Mouse (Mus musculus) ovary, adult 18-20 months (tissue): ENCODE data around the gene Snd1.

ENCODE experiments used
- DNase-seq: peaks from one replicate; pipeline ENCODE4 v3.0.0; 2022; ENCODE audit warnings: low spot score, mixed read lengths

The Snd1 gene

DNA sequence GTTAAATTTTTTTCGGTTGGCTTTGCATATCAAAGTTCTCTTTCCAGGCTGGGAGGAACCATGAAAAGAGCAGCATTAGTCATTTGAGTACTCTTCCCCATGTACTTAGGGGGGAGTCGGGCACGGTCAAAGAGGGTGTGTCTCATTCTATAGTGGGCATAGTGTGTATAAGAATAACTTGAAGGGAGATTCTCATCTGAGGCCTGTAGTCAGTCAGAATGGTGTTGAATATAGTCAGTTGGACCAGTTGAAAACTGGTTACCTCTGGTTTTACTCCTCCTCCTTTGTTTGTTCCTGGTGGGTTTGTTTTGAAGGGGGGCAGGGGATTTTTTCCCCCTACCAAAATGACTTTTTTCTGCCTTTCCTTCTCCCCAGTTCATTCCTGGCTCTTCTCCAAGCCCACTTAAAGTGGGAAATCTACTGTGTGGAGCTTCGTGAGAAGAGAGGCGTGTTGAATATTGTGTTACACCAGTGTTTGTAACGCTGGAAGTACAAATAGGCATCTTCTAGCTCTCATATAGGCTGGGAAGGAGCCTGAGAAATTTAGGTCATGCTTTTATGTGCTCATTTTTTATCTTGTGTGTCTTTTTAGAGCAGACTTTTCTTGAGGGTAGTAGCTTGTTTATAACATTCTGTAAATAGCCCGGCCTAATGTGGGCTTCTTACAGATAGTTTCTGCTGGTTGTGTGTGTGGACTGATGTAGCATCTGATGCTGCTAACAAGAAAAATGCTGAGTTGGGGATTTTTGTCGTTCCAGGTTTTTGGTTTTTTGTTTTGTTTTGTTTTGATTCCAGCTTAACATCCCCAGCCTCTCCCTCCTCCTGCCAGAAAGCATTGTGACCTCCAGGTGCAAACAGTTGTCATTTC lies 231.4 kb downstream of the Snd1 start:
- no peak for DNase-seq

GRCm38 (mm10) chr6:28706976-28707592 lies 232.1 kb downstream of the Snd1 start:
- DNase-seq: peak; percentile 48

- peak; percentile 11 for DNase-seq
Observed at GRCm38 (mm10) chr6:28710035-28710434, 235.1 kb downstream of the Snd1 start.

- no peak for DNase-seq
Observed at GRCm38 (mm10) chr6:28717203-28717844, 242.4 kb downstream of the Snd1 start.

DNA sequence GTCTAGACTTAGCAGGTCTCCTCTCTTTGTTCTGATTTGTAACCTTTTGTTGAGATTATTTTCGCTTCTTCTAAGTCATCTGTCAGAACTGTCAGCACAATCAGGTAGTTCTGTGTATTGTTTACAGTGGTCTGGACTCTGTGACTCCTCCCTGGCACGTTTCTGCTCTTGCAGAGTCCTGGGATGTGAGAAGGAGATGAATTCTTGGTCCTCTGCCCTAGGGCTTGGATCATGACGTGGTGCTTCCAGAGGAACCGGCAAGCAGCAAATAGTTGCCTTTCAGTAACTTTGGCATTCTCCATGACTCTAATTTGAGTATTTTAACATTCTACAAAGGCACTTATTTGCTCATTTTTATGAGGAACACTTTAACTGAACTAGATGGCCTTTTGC lies 242.9 kb downstream of the Snd1 start:
- DNase-seq: no peak

- no peak for DNase-seq
Observed at GRCm38 (mm10) chr6:28720391-28721171, 245.6 kb downstream of the Snd1 start.

DNA sequence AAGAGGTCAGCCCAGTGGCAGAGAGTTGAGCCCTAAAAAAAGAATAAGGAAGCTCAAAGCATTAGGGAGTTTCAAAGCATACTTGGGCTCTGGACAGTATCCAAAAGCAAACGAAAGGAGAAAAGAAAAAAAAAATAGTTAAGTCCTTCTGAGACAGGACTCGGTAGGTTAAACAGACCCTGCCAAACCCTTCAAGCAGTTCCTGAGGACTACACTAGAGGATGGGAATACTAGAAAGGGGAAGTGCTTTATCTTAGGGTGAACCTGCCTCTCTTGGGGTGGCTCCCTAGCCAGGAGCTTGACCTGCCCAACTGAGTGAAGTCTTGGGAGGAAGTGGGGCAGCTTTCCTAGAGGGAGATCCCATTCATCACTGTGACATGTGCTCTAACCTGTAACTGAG lies 248.1 kb downstream of the Snd1 start:
- DNase-seq: no peak

DNA sequence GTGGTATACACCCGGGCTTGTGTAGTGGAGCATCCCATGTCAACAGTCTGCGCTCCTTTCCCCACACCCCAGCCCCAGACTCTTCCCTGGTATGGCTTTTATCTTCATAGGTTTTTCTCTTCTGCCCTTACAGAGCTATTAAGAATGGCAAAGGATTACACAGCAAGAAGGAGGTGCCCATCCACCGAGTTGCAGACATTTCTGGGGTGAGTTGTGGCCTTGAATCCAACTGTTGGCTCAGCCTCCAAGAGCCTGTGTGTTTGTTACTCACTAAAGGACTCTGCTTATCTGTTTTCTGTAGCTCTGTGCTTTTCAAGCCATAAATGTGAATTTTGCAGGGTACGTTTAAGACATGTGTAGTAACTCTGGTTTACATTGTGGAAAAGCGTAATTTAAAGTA lies 249.8 kb downstream of the Snd1 start:
- DNase-seq: peak; percentile 49

- DNase-seq: no peak
Observed at GRCm38 (mm10) chr6:28729236-28729635, 254.3 kb downstream of the Snd1 start.

DNA sequence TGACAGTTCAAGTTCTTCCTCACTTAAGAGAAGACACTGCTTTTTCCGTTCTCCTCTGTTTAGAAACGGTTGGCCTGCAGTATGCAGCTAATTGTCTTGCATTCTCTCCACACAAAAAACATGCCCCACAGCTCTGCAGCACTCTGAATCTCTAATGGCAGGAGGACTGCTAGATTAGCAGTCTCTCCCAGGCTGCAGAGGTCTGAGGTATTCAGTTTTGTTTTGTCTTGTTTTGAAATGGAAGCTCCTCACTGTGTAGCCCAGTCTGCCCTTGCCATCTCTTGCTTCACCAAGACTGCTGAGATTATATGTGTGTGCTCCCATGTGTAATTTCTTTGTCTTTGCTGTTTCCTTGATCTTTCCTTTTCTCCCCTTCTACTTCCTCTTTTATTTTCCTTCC lies 254.7 kb downstream of the Snd1 start:
- DNase-seq: no peak

- DNase-seq: no peak
Observed at GRCm38 (mm10) chr6:28731246-28731645, 256.3 kb downstream of the Snd1 start.

GRCm38 (mm10) chr6:28733884-28734647 lies 259.1 kb downstream of the Snd1 start:
- no peak for DNase-seq

- DNase-seq: no peak
Observed at GRCm38 (mm10) chr6:28735116-28735515, 260.2 kb downstream of the Snd1 start.

DNA sequence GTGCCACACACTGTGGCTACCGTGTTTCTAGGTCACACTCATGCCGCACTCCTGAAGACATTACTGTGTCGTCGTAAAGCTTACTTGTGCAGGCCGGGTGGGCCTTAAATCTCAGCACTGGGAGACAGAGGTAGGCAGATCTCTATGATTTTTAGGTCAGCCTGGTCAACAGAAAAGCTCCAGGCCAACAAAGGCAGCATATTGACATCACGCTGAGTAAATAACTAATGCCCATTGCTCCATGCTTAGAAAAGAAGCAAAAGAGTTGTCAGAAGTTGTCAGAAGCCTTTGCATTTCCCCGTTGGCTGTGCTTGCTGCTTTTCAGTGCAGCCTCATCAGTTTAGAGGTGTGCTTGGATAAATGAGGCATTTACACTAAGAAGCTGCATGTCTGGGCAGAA lies 261.7 kb downstream of the Snd1 start:
- no peak for DNase-seq

DNA sequence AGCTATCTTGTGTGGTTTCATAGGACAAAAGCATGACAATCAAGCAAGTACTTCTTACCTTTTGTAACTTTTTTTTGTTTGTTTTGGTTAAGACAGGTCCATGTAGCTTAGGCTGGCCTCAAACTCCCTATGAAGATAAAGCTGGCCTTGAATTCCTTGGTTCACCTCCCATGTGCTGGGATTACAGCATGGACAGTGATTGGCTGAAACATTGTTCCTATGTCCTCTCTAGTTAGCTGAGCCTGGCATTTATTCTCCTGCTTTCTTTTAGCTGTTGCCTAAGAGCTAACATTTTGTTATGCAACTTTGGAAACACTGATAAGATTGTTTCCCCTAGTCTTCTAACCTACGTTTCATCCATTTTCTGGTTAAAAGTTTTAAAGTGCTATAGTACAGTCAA lies 262.7 kb downstream of the Snd1 start:
- DNase-seq: no peak

GRCm38 (mm10) chr6:28743586-28743985 lies 268.6 kb downstream of the Snd1 start:
- no peak for DNase-seq

DNA sequence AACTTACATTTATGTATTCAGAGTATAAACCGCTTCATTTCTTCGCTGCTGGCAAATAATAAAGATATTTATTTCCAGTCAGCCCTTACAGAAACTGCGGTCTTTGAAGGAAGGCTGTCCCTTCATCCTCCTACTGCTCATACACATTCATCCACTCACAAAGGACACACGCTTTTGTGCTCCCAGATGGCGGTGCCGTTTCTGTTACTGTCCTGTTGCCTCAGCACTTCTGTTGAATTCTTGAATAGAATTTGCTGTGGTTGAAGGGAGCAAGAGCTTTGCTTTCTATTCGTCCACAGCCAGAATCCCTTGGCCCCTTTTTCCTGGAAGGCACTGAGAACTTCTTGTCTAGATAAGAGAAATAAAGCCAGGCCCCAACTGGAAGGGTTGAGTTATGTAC lies 270.9 kb downstream of the Snd1 start:
- no peak for DNase-seq

DNA sequence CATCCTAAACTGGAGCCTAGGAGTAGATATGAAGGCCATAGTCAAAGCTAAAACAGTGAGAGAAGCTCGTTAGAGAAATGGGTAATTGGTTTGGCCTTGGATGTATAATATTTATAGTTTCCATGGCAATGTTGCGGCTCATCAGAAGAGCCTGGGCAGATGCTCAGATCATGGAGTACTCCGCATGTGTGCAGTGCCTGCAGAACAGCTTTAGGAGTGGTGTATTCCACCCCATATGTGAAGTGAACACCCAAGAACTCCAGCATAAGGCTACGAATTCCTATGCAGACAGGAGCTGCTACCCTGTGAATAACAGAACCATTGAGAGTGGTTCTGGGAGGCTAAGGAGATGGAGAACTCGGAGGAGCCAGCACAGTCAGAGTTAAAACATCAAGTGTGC lies 272.1 kb downstream of the Snd1 start:
- no peak for DNase-seq

DNA sequence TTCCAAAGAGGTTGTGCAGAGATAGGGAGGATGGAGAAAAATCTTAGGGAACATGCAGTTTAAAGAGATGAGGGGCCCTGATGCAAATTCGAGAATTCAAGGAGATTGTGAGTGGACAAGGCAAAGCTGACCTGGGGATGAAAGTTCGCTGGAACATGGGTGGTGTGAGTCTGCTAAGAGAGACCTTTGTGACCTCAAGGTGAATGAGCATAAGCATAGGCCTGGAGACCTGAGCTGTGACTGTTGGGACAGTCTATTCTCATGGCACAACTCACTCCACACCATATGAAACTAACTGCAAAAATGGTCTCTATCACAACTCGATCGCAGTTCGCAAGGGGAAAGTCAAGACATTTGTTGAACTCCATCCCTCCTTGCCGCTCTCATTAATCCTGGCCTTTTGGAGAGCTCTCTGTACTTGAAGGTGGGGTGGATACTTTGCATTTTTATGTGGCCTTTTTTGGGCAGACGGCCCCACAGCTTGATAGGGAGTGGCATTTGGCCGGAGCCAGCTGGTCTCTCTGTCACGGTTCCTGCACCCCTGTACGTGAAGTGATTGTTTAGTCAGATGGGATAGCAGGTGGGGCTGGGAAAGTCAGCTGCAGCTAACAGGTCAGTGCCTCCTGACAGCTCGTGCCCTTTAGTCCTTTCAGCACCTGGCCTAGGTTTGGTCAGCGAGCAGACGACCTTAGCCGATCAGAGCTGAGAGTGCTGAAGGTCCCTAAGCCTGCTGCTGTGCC lies 273.2 kb downstream of the Snd1 start:
- DNase-seq: no peak

DNA sequence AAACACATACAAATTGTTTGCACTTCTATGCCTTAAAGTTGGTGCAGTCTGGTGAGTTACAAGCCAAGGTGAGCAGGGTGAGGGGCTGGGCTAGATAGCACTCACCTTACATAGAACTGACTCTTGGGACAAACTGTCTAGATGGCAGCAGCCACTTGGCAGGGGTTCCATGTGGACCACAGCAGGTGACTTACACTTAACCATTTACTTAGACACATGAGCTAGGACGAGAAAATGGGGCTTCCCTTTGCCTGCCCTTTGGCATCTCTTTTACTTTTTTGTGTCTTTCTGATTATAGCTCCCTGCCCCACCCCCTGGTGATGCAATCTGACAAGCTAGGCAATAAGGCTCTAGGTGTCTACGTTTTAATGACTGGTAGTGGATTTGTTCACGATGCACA lies 274.3 kb downstream of the Snd1 start:
- DNase-seq: no peak

DNA sequence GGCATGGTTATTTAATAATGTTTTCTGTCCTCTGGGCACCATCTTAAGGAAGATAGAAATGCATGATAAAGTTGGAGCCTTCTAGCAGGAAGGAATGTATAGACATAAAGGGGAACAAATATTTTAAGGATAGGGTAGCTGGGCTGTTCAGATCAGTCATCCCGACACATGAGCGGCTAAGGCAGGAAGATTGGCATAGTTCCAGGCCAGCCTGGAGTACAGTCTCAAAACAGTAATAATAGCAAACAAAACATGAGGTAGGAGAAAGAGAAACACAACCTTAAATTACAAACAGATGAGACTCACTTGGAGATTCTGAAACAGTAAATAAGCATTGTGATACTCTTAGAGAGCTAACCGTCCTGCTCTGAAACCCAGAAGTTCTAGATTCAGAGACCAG lies 276.2 kb downstream of the Snd1 start:
- DNase-seq: no peak
